Mouse (Mus musculus): ENCODE measurements around the gene Cep170.

DNA sequence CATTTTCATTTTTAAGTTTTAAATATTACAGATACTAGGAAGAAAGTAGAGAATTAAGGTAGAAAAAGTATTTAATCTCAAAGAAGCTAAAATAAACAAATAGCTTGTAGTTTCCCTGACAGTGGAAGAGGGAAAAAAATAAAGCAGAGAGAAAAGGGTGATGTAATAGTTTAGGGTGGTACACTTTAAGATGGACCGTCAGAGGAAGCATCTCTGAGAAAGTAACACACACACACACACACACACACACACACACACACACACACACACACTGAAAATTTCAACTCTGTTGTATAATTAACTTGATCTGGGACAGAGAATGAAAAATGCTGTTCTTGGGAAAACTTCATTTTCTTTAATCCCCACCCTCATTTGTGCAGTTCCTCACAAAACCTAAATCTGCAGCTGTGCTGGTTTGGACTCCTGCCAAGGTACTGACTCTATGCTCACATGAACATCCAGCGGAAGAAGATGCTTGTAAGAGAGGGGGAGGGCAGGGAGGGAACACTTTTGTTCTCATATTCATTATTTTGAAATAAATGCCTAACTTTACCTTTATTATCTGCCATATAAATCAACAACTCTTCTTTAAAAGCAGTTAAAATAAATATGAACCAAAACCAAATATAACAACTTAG is 13.0 kb downstream of the Cep170 start:
- TF ChIP-seq POLR2A (IDR thresholded peaks at IDR 0.05; ENCODE audit: control insufficient read depth, low read depth, low read length) (no peak), CTCF (IDR thresholded peaks at IDR 0.05; ENCODE audit: control insufficient read depth, insufficient read depth, insufficient replicate concordance, low read depth, low read length) (no peak)

Measured in testis, adult 2 months (tissue).